Mouse (Mus musculus) left cerebral cortex, postnatal 14 days (tissue): ENCODE measurements around the gene Cdc25a. TPM values are rescaled to one million over a fixed set of nuclear protein-coding genes. Genes with fewer than 3 reads are reported as not detected.

Experiments
- DNase-seq, 2 experiments: peaks; one replicate each; pipeline ENCODE4 v3.0.0; 2021 to 2022; ENCODE audit warnings: low spot score in 2 of 2, mixed read lengths in 1 of 2
- intact Hi-C: fragments of 180-260 bp; cut with DNase I; formaldehyde crosslinking; loops from one replicate; pipeline ENCODE4 v1.15.1; 2025
- total RNA-seq, 2 experiments: library from RNA; stranded (reverse); gene quantifications; 2 replicates each; pipeline ENCODE4 v1.2.3; 2021

Cdc25a gene
- total RNA-seq, 2 experiments from 2014 or later: 4.5 TPM

- intact Hi-C loops: no loop called here
- no peak for DNase-seq
Measured at GRCm38 (mm10) chr9:109887321-109887720, 11.9 kb downstream of the Cdc25a start.

- intact Hi-C loops: loop anchor here (5.0 to 10.0 kb wide), 3 partner anchors 41 to 403 kb away; partner anchors contain the start of gene Map4
- DNase-seq: no peak
Measured at GRCm38 (mm10) chr9:109891501-109891900, 16.1 kb downstream of the Cdc25a start.

GRCm38 (mm10) chr9:109892651-109893250, 17.4 kb downstream of the Cdc25a start:
- intact Hi-C loops: loop anchor here (2.0 to 10.0 kb wide), 4 partner anchors 40 to 402 kb away; partner anchors contain the start of gene Map4

GRCm38 (mm10) chr9:109894413-109895090, 19.2 kb downstream of the Cdc25a start:
- DNase-seq: peak; percentile 76 to 80
- intact Hi-C loops: loop anchor here (5.0 to 10.0 kb wide), 4 partner anchors 38 to 400 kb away; partner anchors contain the start of gene Map4

More at GRCm38 (mm10) chr9:109892651-109893250, 17.4 kb downstream of the Cdc25a start:
- peak; percentile 81 to 86 for DNase-seq

GRCm38 (mm10) chr9:109895593-109895992, 20.2 kb downstream of the Cdc25a start:
- DNase-seq: no peak
- intact Hi-C loops: loop anchor here (5.0 to 10.0 kb wide), 2 partner anchors 87 to 399 kb away; no protein-coding TSS in a partner anchor

GRCm38 (mm10) chr9:109896253-109897150, 21.1 kb downstream of the Cdc25a start:
- DNase-seq: no peak
- intact Hi-C loops: loop anchor here (5.0 to 10.0 kb wide), 2 partner anchors 86 to 398 kb away; no protein-coding TSS in a partner anchor

- DNase-seq: no peak
- intact Hi-C loops: loop anchor here (5.0 to 10.0 kb wide), 2 partner anchors 84 to 397 kb away; no protein-coding TSS in a partner anchor
Measured at GRCm38 (mm10) chr9:109898027-109898426, 22.6 kb downstream of the Cdc25a start.

- intact Hi-C loops: loop anchor here (5.0 to 10.0 kb wide), 2 partner anchors 83 to 395 kb away; no protein-coding TSS in a partner anchor
- DNase-seq: no peak
Measured at GRCm38 (mm10) chr9:109899361-109899760, 24.0 kb downstream of the Cdc25a start.

GRCm38 (mm10) chr9:109899774-109900173, 24.4 kb downstream of the Cdc25a start:
- intact Hi-C loops: loop anchor here (5.0 to 10.0 kb wide), 2 partner anchors 83 to 395 kb away; no protein-coding TSS in a partner anchor
- DNase-seq: no peak

GRCm38 (mm10) chr9:109900604-109901003, 25.2 kb downstream of the Cdc25a start:
- no peak for DNase-seq
- intact Hi-C loops: no loop called here

GRCm38 (mm10) chr9:109902246-109902645, 26.9 kb downstream of the Cdc25a start:
- intact Hi-C loops: no loop called here
- DNase-seq: no peak

GRCm38 (mm10) chr9:109902740-109903139, 27.4 kb downstream of the Cdc25a start:
- intact Hi-C loops: no loop called here

GRCm38 (mm10) chr9:109907300-109907699, 31.9 kb downstream of the Cdc25a start:
- intact Hi-C loops: no loop called here
- no peak for DNase-seq

More at GRCm38 (mm10) chr9:109902740-109903139, 27.4 kb downstream of the Cdc25a start:
- no peak for DNase-seq

- DNase-seq: no peak
- intact Hi-C loops: no loop called here
Measured at GRCm38 (mm10) chr9:109907774-109908465, 32.5 kb downstream of the Cdc25a start.

GRCm38 (mm10) chr9:109909102-109909501, 33.7 kb downstream of the Cdc25a start:
- intact Hi-C loops: no loop called here
- DNase-seq: no peak

GRCm38 (mm10) chr9:109909926-109910325, 34.5 kb downstream of the Cdc25a start:
- no peak for DNase-seq
- intact Hi-C loops: no loop called here

- intact Hi-C loops: no loop called here
- no peak for DNase-seq
Measured at GRCm38 (mm10) chr9:109911779-109912178, 36.4 kb downstream of the Cdc25a start.

GRCm38 (mm10) chr9:109914269-109914926, 39.0 kb downstream of the Cdc25a start:
- no peak for DNase-seq
- intact Hi-C loops: no loop called here
